Mouse (Mus musculus): Measurements from ENCODE around the gene Fam169b.
A peak's percentile ranks its signal among the peaks of the same experiment; 100 is the strongest.

The Fam169b gene

DNA sequence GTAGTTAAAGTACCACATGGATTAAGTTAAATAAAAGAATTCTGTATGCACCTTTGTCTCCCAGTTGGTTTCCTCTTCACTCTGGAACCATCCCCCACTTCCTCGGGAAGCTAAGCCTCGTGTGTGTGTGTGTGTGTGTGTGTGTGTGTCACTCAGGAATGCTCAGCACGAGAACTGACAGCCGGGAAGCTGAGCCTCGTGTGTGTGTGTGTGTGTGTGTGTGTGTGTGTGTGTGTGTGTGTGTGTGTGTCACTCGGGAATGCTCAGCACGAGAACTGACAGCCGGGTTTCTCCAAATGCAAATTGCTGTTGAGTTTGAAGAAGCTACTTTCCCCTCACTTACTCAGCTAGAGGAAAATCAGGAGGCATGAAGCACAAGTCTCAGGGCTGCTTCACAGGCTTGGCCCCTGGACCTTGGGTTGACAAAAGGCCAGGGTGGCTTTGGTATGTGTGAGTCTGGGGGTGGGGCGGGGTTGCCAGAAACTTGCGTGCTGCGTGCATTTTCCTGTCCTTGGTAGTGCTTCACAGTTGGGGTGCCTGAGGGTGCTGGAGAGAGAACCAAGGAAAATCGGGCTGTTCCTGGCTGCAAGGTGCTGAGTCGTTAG lies 39.9 kb upstream of the Fam169b start:
- H3K4me3 ChIP-seq (replicated peaks; ENCODE audit: low read length) = 0 out of 2 replicates have a peak overlapping the region, but pooled peaks have one; percentile 23
- no peaks in the 10 kb centered on the region for H3K36me3 ChIP-seq (ENCODE audit: insufficient read depth, low read length)
- no peak for TF ChIP-seq CTCF (conservative IDR thresholded peaks at IDR 0.05; ENCODE audit: low read length)
- H3K4me1 ChIP-seq (replicated peaks; ENCODE audit: low read depth, low read length) = peaks cover 35% of the 10 kb centered on the region
- H3K27me3 ChIP-seq (ENCODE audit: insufficient read depth, low read length) = no peaks in the 10 kb centered on the region
- H3K9me3 ChIP-seq (ENCODE audit: low read length) = no peaks in the 10 kb centered on the region

DNA sequence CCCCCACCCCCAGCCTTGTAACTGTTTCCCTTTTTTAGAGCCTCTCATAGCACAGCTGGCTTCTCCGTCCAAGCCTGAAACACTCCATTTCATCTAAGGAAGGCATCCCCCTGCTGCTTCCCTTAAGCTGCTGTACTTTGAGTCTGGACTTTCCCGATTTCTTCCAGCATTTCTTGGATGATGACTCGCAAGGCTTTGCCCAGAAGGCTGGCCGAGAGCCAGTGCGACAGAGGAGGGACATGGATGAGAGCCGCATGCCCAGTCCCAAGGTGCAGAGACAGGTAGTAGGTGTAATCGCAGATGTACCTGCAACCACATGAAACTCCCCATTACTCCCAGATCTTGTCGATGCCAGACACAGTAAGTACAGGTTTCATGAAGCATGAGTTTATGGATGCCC lies 36.8 kb upstream of the Fam169b start:
- TF ChIP-seq POU5F1 (IDR thresholded peaks at IDR 0.05; ENCODE audit: borderline replicate concordance, low read length) = no peak
- peaks cover 35% of the 10 kb centered on the region for H3K4me1 ChIP-seq (replicated peaks; ENCODE audit: low read depth, low read length)
- no peaks in the 10 kb centered on the region for H3K36me3 ChIP-seq (ENCODE audit: insufficient read depth, low read length)
- H3K4me3 ChIP-seq (replicated peaks; ENCODE audit: low read length) = no peak overlapping the region
- H3K9me3 ChIP-seq (ENCODE audit: low read length) = no peaks in the 10 kb centered on the region
- peaks cover 16% of the 10 kb centered on the region for H3K27me3 ChIP-seq (ENCODE audit: insufficient read depth, low read length)

DNA sequence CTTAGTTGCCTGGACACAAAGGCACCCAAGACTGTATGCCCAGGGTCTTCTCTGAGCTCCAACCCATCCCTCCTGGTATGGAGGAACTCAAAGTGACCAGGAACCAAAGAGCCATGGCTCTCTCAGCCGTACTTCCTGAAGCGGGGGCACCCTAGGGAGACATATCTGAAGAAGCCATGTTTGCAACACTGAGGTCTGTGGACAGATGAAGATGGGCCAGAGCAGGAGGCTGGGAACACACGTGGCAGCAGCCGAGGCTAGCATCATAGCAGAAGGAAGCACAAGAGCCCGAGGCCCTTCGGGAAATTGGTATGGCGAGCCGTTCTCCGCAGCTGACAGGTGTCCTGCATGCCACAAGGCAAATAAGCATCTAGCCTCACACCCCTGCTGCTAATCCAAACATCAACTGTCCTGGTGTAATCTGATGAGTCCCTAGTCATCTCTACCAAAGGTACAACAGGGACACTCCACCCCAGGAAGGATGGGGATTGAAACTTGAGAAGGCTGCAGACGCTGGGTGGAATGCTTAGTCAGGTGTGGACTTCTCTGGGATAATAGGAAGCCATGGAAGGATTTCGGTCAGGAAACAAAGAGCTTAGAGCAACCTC lies 34.3 kb upstream of the Fam169b start:
- H3K36me3 ChIP-seq (ENCODE audit: insufficient read depth, low read length) = no peaks in the 10 kb centered on the region
- H3K27me3 ChIP-seq (ENCODE audit: insufficient read depth, low read length) = peaks cover 20% of the 10 kb centered on the region
- peaks cover 26% of the 10 kb centered on the region for H3K4me1 ChIP-seq (replicated peaks; ENCODE audit: low read depth, low read length)
- H3K4me3 ChIP-seq (replicated peaks; ENCODE audit: low read length) = no peak overlapping the region
- TF ChIP-seq CTCF (conservative IDR thresholded peaks at IDR 0.05; ENCODE audit: low read length) (no peak), POU5F1 (IDR thresholded peaks at IDR 0.05; ENCODE audit: borderline replicate concordance, low read length) (no peak), NANOG (IDR thresholded peaks at IDR 0.05; ENCODE audit: borderline replicate concordance, low read length) (no peak)
- no peaks in the 10 kb centered on the region for H3K9me3 ChIP-seq (ENCODE audit: low read length)

DNA sequence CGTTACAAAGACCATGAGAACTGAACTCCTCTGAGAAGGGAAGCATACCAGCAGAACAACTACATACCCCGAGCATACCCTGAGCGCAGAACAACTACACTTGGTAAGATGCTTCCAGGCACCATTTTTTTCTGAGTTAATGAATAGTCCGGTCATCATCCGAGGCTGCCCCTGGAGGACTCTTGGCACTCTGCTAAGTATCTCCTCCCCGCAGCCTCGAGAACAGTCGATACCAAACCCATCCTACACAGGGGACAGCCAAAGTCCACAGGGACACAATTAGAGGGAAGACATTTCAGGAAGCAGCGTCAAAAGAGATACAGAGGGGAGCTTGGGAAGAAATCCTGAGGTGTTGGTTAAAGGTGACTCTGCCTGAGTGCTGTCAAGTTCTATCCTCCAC lies 32.4 kb upstream of the Fam169b start:
- peaks cover 32% of the 10 kb centered on the region for H3K4me1 ChIP-seq (replicated peaks; ENCODE audit: low read depth, low read length)

DNA sequence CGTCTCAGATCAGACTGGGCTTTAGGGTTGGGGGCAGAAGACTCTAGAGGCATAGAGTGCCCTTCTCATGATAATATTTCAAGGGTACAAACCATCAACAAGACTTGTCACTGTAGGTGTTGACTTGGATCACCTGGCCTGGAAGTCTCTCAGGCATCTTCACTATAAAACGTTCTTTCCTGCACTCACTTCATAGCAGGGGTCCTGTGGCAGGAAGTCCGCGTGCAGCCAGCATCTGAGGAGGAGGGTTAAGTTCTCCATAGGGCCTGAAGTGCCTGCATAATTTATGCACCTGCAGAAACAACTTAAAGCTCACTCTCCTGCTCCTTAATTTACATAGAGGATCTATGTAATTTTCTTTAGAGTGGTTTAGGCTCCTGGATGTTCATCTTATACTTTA lies 28.0 kb upstream of the Fam169b start:
- H3K27me3 ChIP-seq (ENCODE audit: insufficient read depth, low read length) = peaks cover 22% of the 10 kb centered on the region
- peaks cover 11% of the 10 kb centered on the region for H3K9me3 ChIP-seq (ENCODE audit: low read length)
- H3K4me3 ChIP-seq (replicated peaks; ENCODE audit: low read length) = no peak overlapping the region
- peak; percentile 29; the same call in 1 of the 2 replicates for TF ChIP-seq POU5F1 (IDR thresholded peaks at IDR 0.05; ENCODE audit: borderline replicate concordance, low read length)
- no peak for TF ChIP-seq CTCF (conservative IDR thresholded peaks at IDR 0.05; ENCODE audit: low read length)
- TF ChIP-seq NANOG (IDR thresholded peaks at IDR 0.05; ENCODE audit: borderline replicate concordance, low read length) = no peak; the same call in 1 of the 2 replicates
- H3K4me1 ChIP-seq (replicated peaks; ENCODE audit: low read depth, low read length) = peaks cover 21% of the 10 kb centered on the region
- no peaks in the 10 kb centered on the region for H3K36me3 ChIP-seq (ENCODE audit: insufficient read depth, low read length)

More for the DNA sequence above, 32.4 kb upstream of the Fam169b start:
- no peak overlapping the region for H3K4me3 ChIP-seq (replicated peaks; ENCODE audit: low read length)
- no peaks in the 10 kb centered on the region for H3K9me3 ChIP-seq (ENCODE audit: low read length)
- no peaks in the 10 kb centered on the region for H3K36me3 ChIP-seq (ENCODE audit: insufficient read depth, low read length)
- TF ChIP-seq POU5F1 (IDR thresholded peaks at IDR 0.05; ENCODE audit: borderline replicate concordance, low read length) = no peak
- no peak for TF ChIP-seq CTCF (conservative IDR thresholded peaks at IDR 0.05; ENCODE audit: low read length)
- TF ChIP-seq NANOG (IDR thresholded peaks at IDR 0.05; ENCODE audit: borderline replicate concordance, low read length) = no peak
- H3K27me3 ChIP-seq (ENCODE audit: insufficient read depth, low read length) = peaks cover 23% of the 10 kb centered on the region

DNA sequence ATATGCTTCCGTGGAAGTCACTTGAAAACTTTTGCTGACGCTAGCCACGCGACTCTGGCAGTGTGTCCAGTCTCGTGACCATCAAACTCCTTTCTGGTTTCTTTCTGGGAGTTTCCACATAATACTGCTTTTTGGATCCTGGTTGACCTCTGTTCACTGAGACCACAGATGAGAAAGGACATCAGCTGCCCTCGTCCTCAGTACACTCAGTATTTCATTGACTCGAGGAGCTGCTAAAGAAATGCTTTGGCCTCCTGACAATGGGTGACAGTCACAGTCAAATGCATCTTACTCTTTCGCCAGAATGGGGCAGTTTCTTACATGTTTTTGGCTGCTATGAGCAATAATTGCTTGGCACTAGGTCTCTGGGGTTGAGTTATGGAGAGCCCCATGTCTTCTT lies 27.4 kb upstream of the Fam169b start:
- no peak for TF ChIP-seq NANOG (IDR thresholded peaks at IDR 0.05; ENCODE audit: borderline replicate concordance, low read length)
- TF ChIP-seq CTCF (conservative IDR thresholded peaks at IDR 0.05; ENCODE audit: low read length) = no peak
- TF ChIP-seq POU5F1 (IDR thresholded peaks at IDR 0.05; ENCODE audit: borderline replicate concordance, low read length) = no peak
- H3K9me3 ChIP-seq (ENCODE audit: low read length) = peaks cover 11% of the 10 kb centered on the region
- H3K36me3 ChIP-seq (ENCODE audit: insufficient read depth, low read length) = no peaks in the 10 kb centered on the region
- H3K4me1 ChIP-seq (replicated peaks; ENCODE audit: low read depth, low read length) = peaks cover 21% of the 10 kb centered on the region
- no peak overlapping the region for H3K4me3 ChIP-seq (replicated peaks; ENCODE audit: low read length)
- peaks cover 17% of the 10 kb centered on the region for H3K27me3 ChIP-seq (ENCODE audit: insufficient read depth, low read length)

DNA sequence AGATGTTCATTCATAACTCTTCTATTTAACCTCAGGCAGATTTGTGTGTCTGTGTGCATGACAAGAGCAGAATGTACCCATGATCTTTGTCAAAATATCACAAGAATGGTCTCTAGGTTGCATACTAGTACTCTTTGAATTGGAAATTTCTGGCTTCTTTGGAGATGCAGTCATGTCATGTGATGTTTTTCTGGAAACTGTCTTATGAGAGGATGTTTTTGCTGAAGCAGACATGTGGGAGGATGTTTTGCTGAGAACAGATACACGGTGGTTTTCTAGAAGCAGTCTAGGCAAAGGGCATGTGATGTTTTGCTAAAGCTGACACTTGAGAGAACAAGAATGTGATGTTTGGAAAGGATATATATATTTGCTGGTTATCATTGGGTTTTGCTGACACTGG lies 23.2 kb upstream of the Fam169b start:
- peaks cover 12% of the 10 kb centered on the region for H3K4me1 ChIP-seq (replicated peaks; ENCODE audit: low read depth, low read length)
- H3K4me3 ChIP-seq (replicated peaks; ENCODE audit: low read length) = no peak overlapping the region
- TF ChIP-seq NANOG (IDR thresholded peaks at IDR 0.05; ENCODE audit: borderline replicate concordance, low read length) (no peak), POU5F1 (IDR thresholded peaks at IDR 0.05; ENCODE audit: borderline replicate concordance, low read length) (no peak), CTCF (conservative IDR thresholded peaks at IDR 0.05; ENCODE audit: low read length) (no peak)
- 0 out of 2 replicates have a peak, but pooled peaks cover 4% of the 10 kb centered on the region for H3K27me3 ChIP-seq (ENCODE audit: insufficient read depth, low read length)
- peaks cover 11% of the 10 kb centered on the region for H3K9me3 ChIP-seq (ENCODE audit: low read length)
- H3K36me3 ChIP-seq (ENCODE audit: insufficient read depth, low read length) = no peaks in the 10 kb centered on the region

DNA sequence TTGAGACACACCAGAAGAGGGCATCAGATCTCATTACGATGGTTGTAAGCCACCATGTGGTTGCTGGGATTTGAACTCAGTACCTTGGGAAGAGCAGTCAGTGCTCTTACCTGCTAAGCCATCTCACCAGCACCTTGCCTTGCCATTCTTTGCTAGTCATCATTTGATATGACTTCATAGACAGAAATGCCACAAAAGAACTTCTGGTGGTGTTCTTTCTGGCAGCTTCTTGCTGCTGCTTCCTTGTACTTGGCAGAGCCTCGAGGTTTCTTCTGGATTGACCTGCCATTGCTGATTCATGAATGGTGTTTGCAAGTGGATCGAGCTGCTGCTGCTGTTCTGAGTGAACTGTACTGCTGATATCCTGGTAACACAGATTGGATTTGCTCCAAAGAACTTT lies 22.7 kb upstream of the Fam169b start:
- peaks cover 10% of the 10 kb centered on the region for H3K4me1 ChIP-seq (replicated peaks; ENCODE audit: low read depth, low read length)
- TF ChIP-seq NANOG (IDR thresholded peaks at IDR 0.05; ENCODE audit: borderline replicate concordance, low read length) = no peak
- no peak for TF ChIP-seq CTCF (conservative IDR thresholded peaks at IDR 0.05; ENCODE audit: low read length)
- TF ChIP-seq POU5F1 (IDR thresholded peaks at IDR 0.05; ENCODE audit: borderline replicate concordance, low read length) = no peak
- H3K4me3 ChIP-seq (replicated peaks; ENCODE audit: low read length) = no peak overlapping the region
- H3K27me3 ChIP-seq (ENCODE audit: insufficient read depth, low read length) = 0 out of 2 replicates have a peak, but pooled peaks cover 4% of the 10 kb centered on the region
- H3K9me3 ChIP-seq (ENCODE audit: low read length) = peaks cover 11% of the 10 kb centered on the region
- no peaks in the 10 kb centered on the region for H3K36me3 ChIP-seq (ENCODE audit: insufficient read depth, low read length)

DNA sequence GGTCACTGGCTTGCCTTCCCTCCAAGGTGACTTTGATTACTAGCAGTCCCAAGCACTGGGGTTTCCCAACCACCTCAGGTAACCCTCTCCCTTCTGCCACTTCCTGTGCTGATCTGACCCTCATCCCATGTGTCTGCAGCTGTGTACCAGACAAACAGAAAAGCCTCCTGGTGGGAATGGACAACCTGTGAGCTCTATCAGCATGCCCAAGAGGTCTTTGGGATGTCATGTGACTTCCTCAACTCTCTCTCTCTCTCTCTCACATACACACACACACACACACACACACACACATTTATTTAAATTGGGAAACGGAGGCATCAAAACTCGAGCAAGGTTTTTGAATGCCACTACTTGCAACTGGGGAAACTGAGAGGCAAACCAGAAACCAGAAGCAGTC lies 15.9 kb upstream of the Fam169b start:
- no peak overlapping the region for H3K4me3 ChIP-seq (replicated peaks; ENCODE audit: low read length)
- H3K4me1 ChIP-seq (replicated peaks; ENCODE audit: low read depth, low read length) = peaks cover 31% of the 10 kb centered on the region
- H3K36me3 ChIP-seq (ENCODE audit: insufficient read depth, low read length) = no peaks in the 10 kb centered on the region
- no peaks in the 10 kb centered on the region for H3K27me3 ChIP-seq (ENCODE audit: insufficient read depth, low read length)
- TF ChIP-seq CTCF (conservative IDR thresholded peaks at IDR 0.05; ENCODE audit: low read length) = no peak
- no peak for TF ChIP-seq NANOG (IDR thresholded peaks at IDR 0.05; ENCODE audit: borderline replicate concordance, low read length)
- no peak for TF ChIP-seq POU5F1 (IDR thresholded peaks at IDR 0.05; ENCODE audit: borderline replicate concordance, low read length)
- H3K9me3 ChIP-seq (ENCODE audit: low read length) = no peaks in the 10 kb centered on the region
